Mouse (Mus musculus) limb, embryonic 12.5 days (tissue): ENCODE measurements around the gene Plch2. TPM values are rescaled to one million over a fixed set of nuclear protein-coding genes. Genes with fewer than 3 reads are reported as not detected.

Source experiments
- ATAC-seq: fragments of 200-750 bp; cut with Nextera tagmentation; 2 replicates; pipeline ENCODE4 v1.8.0; 2017; ENCODE audit warnings: low read depth, moderate TSS enrichment; ENCODE audit not compliant: insufficient number of reproducible peaks, insufficient read depth, low FRiP score, low TSS enrichment
- H3K27ac ChIP-seq: fragments of 300-500 bp; sonication (generic); 2 replicates; pipeline ENCODE4 v1.5.1; 2016; ENCODE audit warnings: mild to moderate bottlenecking, moderate library complexity
- H3K27me3 ChIP-seq: fragments of 300-500 bp; sonication (generic); 2 replicates; pipeline ENCODE4 v1.6.1; 2016; ENCODE audit warnings: mild to moderate bottlenecking, moderate library complexity
- H3K36me3 ChIP-seq: fragments of 300-500 bp; sonication (generic); 2 replicates; pipeline ENCODE4 v1.6.1; 2016; ENCODE audit warnings: mild to moderate bottlenecking, moderate library complexity
- H3K4me1 ChIP-seq: fragments of 300-500 bp; sonication (generic); replicated peaks from 2 replicates; pipeline ENCODE4 v1.6.1; 2016
- H3K4me2 ChIP-seq: fragments of 300-500 bp; sonication (generic); 2 replicates; pipeline ENCODE4 v1.6.1; 2016; ENCODE audit warnings: mild to moderate bottlenecking, moderate library complexity
- H3K4me3 ChIP-seq: fragments of 300-500 bp; sonication (generic); replicated peaks from 2 replicates; pipeline ENCODE4 v1.5.1; 2016; ENCODE audit warnings: mild to moderate bottlenecking
- H3K9ac ChIP-seq: fragments of 300-500 bp; sonication (generic); replicated peaks from 2 replicates; pipeline ENCODE4 v1.6.1; 2016; ENCODE audit warnings: mild to moderate bottlenecking, moderate library complexity
- H3K9me3 ChIP-seq: fragments of 300-500 bp; sonication (generic); 2 replicates; pipeline ENCODE4 v1.6.1; 2016; ENCODE audit warnings: mild to moderate bottlenecking, moderate library complexity
- WGBS: fragments of 180-500 bp; shearing (Covaris S2); methylation state at CpG from one replicate; pipeline ENCODE4 v1.1.7; 2016; 5-methylcytosine and 5-hydroxymethylcytosine counted together
- polyA plus RNA-seq: library from polyadenylated mRNA; unstranded; fragments of >200 nt; fragmentation: Nextera tagmentation; extraction: Ambion mirVana; gene quantifications from 2 replicates; pipeline ENCODE4 v1.2.1, GENCODE M21; 2016

The Plch2 gene
- polyA plus RNA-seq, 1 experiment from 2014 or later, result 2.3 TPM

- Histone ChIP-seq H3K4me3 (no peak overlapping the region), H3K27me3 (peaks cover 98% of the 10 kb centered on the region), H3K36me3 (no peaks in the 10 kb centered on the region), H3K9me3 (no peaks in the 10 kb centered on the region), H3K4me1 (peaks cover 55% of the 10 kb centered on the region), H3K9ac (no peak overlapping the region), H3K4me2 (no peak overlapping the region), H3K27ac (no peak overlapping the region)
- no peak for ATAC-seq
- WGBS, result 57% methylated on average over 9 of the region's 9 CpGs
These were observed 100.0 kb downstream of the Plch2 start for GRCm38 (mm10) chr4:154956604-154957003.

- ATAC-seq, result no peak
- Histone ChIP-seq H3K36me3 (no peaks in the 10 kb centered on the region), H3K9me3 (no peaks in the 10 kb centered on the region), H3K27ac (no peak overlapping the region), H3K27me3 (peaks cover 94% of the 10 kb centered on the region), H3K4me3 (peak overlapping the region; percentile 6; the same call in 1 of the 2 replicates), H3K4me2 (peak overlapping the region; percentile 8; the same call in 1 of the 2 replicates), H3K4me1 (peaks cover 34% of the 10 kb centered on the region), H3K9ac (0 out of 2 replicates have a peak overlapping the region, but pooled peaks have one; percentile 27)
- 2% methylated on average over 26 of the region's 26 CpGs for WGBS
These were observed 103.9 kb downstream of the Plch2 start for GRCm38 (mm10) chr4:154952461-154953241.

GRCm38 (mm10) chr4:154949589-154949982, 107.0 kb downstream of the Plch2 start:
- ATAC-seq, result no peak
- Histone ChIP-seq H3K36me3 (no peaks in the 10 kb centered on the region), H3K9ac (no peak overlapping the region), H3K9me3 (no peaks in the 10 kb centered on the region), H3K4me2 (no peak overlapping the region), H3K27ac (no peak overlapping the region), H3K4me3 (no peak overlapping the region), H3K27me3 (peaks cover 67% of the 10 kb centered on the region), H3K4me1 (peaks cover 35% of the 10 kb centered on the region)
- 17% methylated on average over 16 of the region's 16 CpGs for WGBS

- Histone ChIP-seq H3K36me3 (no peaks in the 10 kb centered on the region), H3K27me3 (peaks cover 62% of the 10 kb centered on the region), H3K9ac (no peak overlapping the region), H3K4me3 (no peak overlapping the region), H3K27ac (no peak overlapping the region), H3K9me3 (no peaks in the 10 kb centered on the region), H3K4me1 (peaks cover 35% of the 10 kb centered on the region), H3K4me2 (no peak overlapping the region)
- WGBS, result 68% methylated on average over 6 of the region's 6 CpGs
- ATAC-seq, result no peak
These were observed 107.5 kb downstream of the Plch2 start for GRCm38 (mm10) chr4:154948940-154949588.

- H3K36me3 ChIP-seq, result no peaks in the 10 kb centered on the region
- H3K9me3 ChIP-seq, result no peaks in the 10 kb centered on the region
- H3K4me3 ChIP-seq, result no peak overlapping the region
- ATAC-seq, result no peak
- H3K27ac ChIP-seq, result no peak overlapping the region
- H3K4me2 ChIP-seq, result no peak overlapping the region
- no peak overlapping the region for H3K9ac ChIP-seq
- H3K4me1 ChIP-seq, result peaks cover 33% of the 10 kb centered on the region
- 54% methylated on average over 14 of the region's 14 CpGs for WGBS
- peaks cover 55% of the 10 kb centered on the region for H3K27me3 ChIP-seq
These were observed 108.3 kb downstream of the Plch2 start for GRCm38 (mm10) chr4:154948066-154948939.

- no peaks in the 10 kb centered on the region for H3K36me3 ChIP-seq
- H3K4me3 ChIP-seq, result peak overlapping the region; percentile 27
- H3K9me3 ChIP-seq, result no peaks in the 10 kb centered on the region
- peak overlapping the region; percentile 52 for H3K4me2 ChIP-seq
- WGBS, result 3% methylated on average over 8 of the region's 8 CpGs
- no peak overlapping the region for H3K27ac ChIP-seq
- peak overlapping the region; percentile 31; the same call in 1 of the 2 replicates for H3K9ac ChIP-seq
- H3K27me3 ChIP-seq, result peaks cover 35% of the 10 kb centered on the region
- peaks cover 25% of the 10 kb centered on the region for H3K4me1 ChIP-seq
- ATAC-seq, result peak; percentile 82
These were observed 110.3 kb downstream of the Plch2 start for GRCm38 (mm10) chr4:154946319-154946718.

GRCm38 (mm10) chr4:154944121-154944590, 112.4 kb downstream of the Plch2 start:
- H3K9me3 ChIP-seq, result no peaks in the 10 kb centered on the region
- no peak overlapping the region for H3K4me3 ChIP-seq
- WGBS, result 23% methylated on average over 2 of the region's 2 CpGs
- ATAC-seq, result peak; percentile 40; the same call in 1 of the 2 replicates
- H3K36me3 ChIP-seq, result no peaks in the 10 kb centered on the region
- H3K27me3 ChIP-seq, result peaks cover 15% of the 10 kb centered on the region
- no peak overlapping the region for H3K4me2 ChIP-seq
- no peak overlapping the region for H3K27ac ChIP-seq
- no peak overlapping the region for H3K9ac ChIP-seq
- peaks cover 19% of the 10 kb centered on the region for H3K4me1 ChIP-seq

GRCm38 (mm10) chr4:154943323-154944039, 113.1 kb downstream of the Plch2 start:
- WGBS, result 86% methylated on average over 6 of the region's 6 CpGs
- H3K4me1 ChIP-seq, result peaks cover 12% of the 10 kb centered on the region
- H3K4me3 ChIP-seq, result no peak overlapping the region
- no peaks in the 10 kb centered on the region for H3K9me3 ChIP-seq
- H3K9ac ChIP-seq, result no peak overlapping the region
- no peaks in the 10 kb centered on the region for H3K36me3 ChIP-seq
- peaks cover 8% of the 10 kb centered on the region for H3K27me3 ChIP-seq
- ATAC-seq, result no peak
- H3K4me2 ChIP-seq, result no peak overlapping the region
- no peak overlapping the region for H3K27ac ChIP-seq

GRCm38 (mm10) chr4:154942632-154943322, 113.8 kb downstream of the Plch2 start:
- H3K27me3 ChIP-seq, result peaks cover 3% of the 10 kb centered on the region; the same call in 1 of the 2 replicates
- no peak for ATAC-seq
- no peaks in the 10 kb centered on the region for H3K36me3 ChIP-seq
- H3K4me1 ChIP-seq, result peaks cover 10% of the 10 kb centered on the region
- WGBS, result 84% methylated on average over 10 of the region's 10 CpGs
- H3K4me2 ChIP-seq, result no peak overlapping the region
- H3K4me3 ChIP-seq, result no peak overlapping the region
- H3K9me3 ChIP-seq, result no peaks in the 10 kb centered on the region
- no peak overlapping the region for H3K9ac ChIP-seq
- no peak overlapping the region for H3K27ac ChIP-seq

GRCm38 (mm10) chr4:154941831-154942230, 114.8 kb downstream of the Plch2 start:
- H3K36me3 ChIP-seq, result no peaks in the 10 kb centered on the region
- peaks cover 10% of the 10 kb centered on the region for H3K4me1 ChIP-seq
- 92% methylated on average over 5 of the region's 5 CpGs for WGBS
- no peak overlapping the region for H3K4me3 ChIP-seq
- no peak overlapping the region for H3K27ac ChIP-seq
- no peaks in the 10 kb centered on the region for H3K9me3 ChIP-seq
- H3K4me2 ChIP-seq, result no peak overlapping the region
- H3K9ac ChIP-seq, result no peak overlapping the region
- ATAC-seq, result no peak
- H3K27me3 ChIP-seq, result no peaks in the 10 kb centered on the region
